Mouse (Mus musculus) CH12.LX (cell line): ENCODE data around the gene Iqcd. TPM values are rescaled to one million over a fixed set of nuclear protein-coding genes. Genes with fewer than 3 reads are reported as not detected.

ENCODE experiments used
- DNase-seq: peaks from one replicate; pipeline ENCODE4 v3.0.0-alpha.2; 2013; ENCODE audit errors: extremely low read depth
- H3K27ac ChIP-seq: 2 replicates; pipeline ENCODE4 v1.5.1; 2012; ENCODE audit warnings: low read depth, mild to moderate bottlenecking, control low read depth, moderate library complexity; ENCODE audit not compliant: insufficient read depth
- H3K27me3 ChIP-seq: replicated peaks from 2 replicates; pipeline ENCODE3; 2012; ENCODE audit warnings: inconsistent platforms
- H3K36me3 ChIP-seq, 2 experiments: replicated peaks in 1 of 2; 2 replicates each; pipeline versions ENCODE3 to v1.6.1; 2012; ENCODE audit warnings: inconsistent platforms in 1 of 2, low read length in 1 of 2, mild to moderate bottlenecking in 1 of 2, mixed read lengths in 1 of 2, moderate library complexity in 1 of 2; ENCODE audit not compliant: control insufficient read depth in 1 of 2, insufficient read depth in 1 of 2
- H3K4me1 ChIP-seq, 2 experiments: 2 replicates each; pipeline ENCODE4 v1.6.1; 2012; ENCODE audit warnings: inconsistent platforms in 1 of 2, moderate library complexity in 1 of 2; ENCODE audit not compliant: insufficient read depth in 2 of 2, control insufficient read depth in 1 of 2
- H3K4me2 ChIP-seq: 2 replicates; pipeline ENCODE4 v1.6.1; 2012; ENCODE audit warnings: low read depth, mild to moderate bottlenecking, control low read depth; ENCODE audit not compliant: poor library complexity, insufficient read depth, severe bottlenecking
- H3K4me3 ChIP-seq, 3 experiments: fragments of 150-350 bp in 1 of 3; sonication (generic) in 1 of 3; replicated peaks in 1 of 3; 2 replicates each; pipeline versions ENCODE3 to v1.5.1; 2011 to 2012; ENCODE audit warnings: low read depth in 2 of 3, low read length in 2 of 3, mild to moderate bottlenecking in 2 of 3, moderate library complexity in 2 of 3, control low read depth in 1 of 3, improper control_type of control experiment in 1 of 3, inconsistent platforms in 1 of 3, mixed read lengths in 1 of 3; ENCODE audit not compliant: poor library complexity in 1 of 3
- H3K79me2 ChIP-seq: replicated peaks from 2 replicates; pipeline ENCODE4 v1.6.1; 2012; ENCODE audit warnings: mild to moderate bottlenecking, moderate library complexity; ENCODE audit not compliant: control insufficient read depth, poor library complexity, insufficient read depth, severe bottlenecking; ENCODE audit errors: extremely low read depth
- H3K9ac ChIP-seq: 2 replicates; pipeline ENCODE4 v1.6.1; 2012; ENCODE audit warnings: low read depth, mild to moderate bottlenecking, control low read depth, moderate library complexity; ENCODE audit not compliant: insufficient read depth
- H3K9me3 ChIP-seq: replicated peaks from 2 replicates; pipeline ENCODE3; 2012; ENCODE audit warnings: low read length, inconsistent platforms, mixed read lengths
- CHD2 ChIP-seq: IDR thresholded peaks from 2 replicates; pipeline ENCODE4 v1.6.1; 2011; ENCODE audit warnings: low read length, improper control_type of control experiment
- CTCF ChIP-seq, 2 experiments: IDR thresholded peaks in 1 of 2; conservative IDR thresholded peaks in 1 of 2; 2 replicates each; pipeline ENCODE4 v1.5.1; 2011 to 2012; ENCODE audit warnings: low read depth in 2 of 2, low read length in 2 of 2, improper control_type of control experiment in 1 of 2, inconsistent platforms in 1 of 2, mild to moderate bottlenecking in 1 of 2, moderate library complexity in 1 of 2
- ELF1 ChIP-seq: IDR thresholded peaks from 2 replicates; pipeline ENCODE4 v1.6.1; 2014; ENCODE audit warnings: low read depth, mild to moderate bottlenecking, inconsistent platforms, low read length, improper control_type of control experiment
- EP300 ChIP-seq: IDR thresholded peaks from 2 replicates; pipeline ENCODE4 v1.6.1; 2011; ENCODE audit warnings: low read length, improper control_type of control experiment
- HCFC1 ChIP-seq: IDR thresholded peaks from 2 replicates; pipeline ENCODE4 v1.6.1; 2012; ENCODE audit warnings: low read depth, mild to moderate bottlenecking, inconsistent platforms, low read length, improper control_type of control experiment
- IRF4 ChIP-seq: IDR thresholded peaks from 2 replicates; pipeline ENCODE4 v1.6.1; 2014; ENCODE audit warnings: low read depth, mild to moderate bottlenecking, inconsistent platforms, low read length, improper control_type of control experiment
- JUN ChIP-seq: IDR thresholded peaks from 2 replicates; pipeline ENCODE4 v1.6.1; 2011; ENCODE audit warnings: low read depth, mild to moderate bottlenecking, low read length, improper control_type of control experiment, moderate library complexity; ENCODE audit not compliant: insufficient read depth
- KAT2A ChIP-seq: IDR thresholded peaks from 2 replicates; pipeline ENCODE4 v1.6.1; 2012; ENCODE audit warnings: low read length, improper control_type of control experiment, inconsistent platforms; ENCODE audit not compliant: insufficient replicate concordance
- MAX ChIP-seq: IDR thresholded peaks from 2 replicates; pipeline ENCODE4 v1.6.1; 2011; ENCODE audit warnings: low read length, improper control_type of control experiment
- MAZ ChIP-seq: IDR thresholded peaks from 2 replicates; pipeline ENCODE4 v1.6.1; 2012; ENCODE audit warnings: low read depth, mild to moderate bottlenecking, inconsistent platforms, low read length, improper control_type of control experiment, moderate library complexity
- MEF2A ChIP-seq: IDR thresholded peaks from 2 replicates; pipeline ENCODE4 v1.6.1; 2014; ENCODE audit warnings: low read depth, mild to moderate bottlenecking, inconsistent platforms, low read length, improper control_type of control experiment, borderline replicate concordance
- MXI1 ChIP-seq: IDR thresholded peaks from 2 replicates; pipeline ENCODE4 v1.6.1; 2011; ENCODE audit warnings: mild to moderate bottlenecking, low read depth, low read length, improper control_type of control experiment
- MYC ChIP-seq: IDR thresholded peaks from 2 replicates; pipeline ENCODE4 v1.6.1; 2011; ENCODE audit warnings: low read depth, mild to moderate bottlenecking, improper control_type of control experiment, low read length
- NELFE ChIP-seq: IDR thresholded peaks from 2 replicates; pipeline ENCODE4 v1.6.1; 2011; ENCODE audit warnings: low read depth, low read length, improper control_type of control experiment
- NRF1 ChIP-seq: IDR thresholded peaks from 2 replicates; pipeline ENCODE4 v1.6.1; 2014; ENCODE audit warnings: low read depth, mild to moderate bottlenecking, inconsistent platforms, low read length, improper control_type of control experiment, moderate library complexity
- PAX5 ChIP-seq: IDR thresholded peaks from 2 replicates; pipeline ENCODE4 v1.6.1; 2012; ENCODE audit warnings: low read length, inconsistent platforms, mixed read lengths
- POLR2A ChIP-seq: IDR thresholded peaks from 2 replicates; pipeline ENCODE4 v1.6.1; 2011; ENCODE audit warnings: low read depth, mild to moderate bottlenecking, improper control_type of control experiment, low read length
- POLR2AphosphoS2 ChIP-seq: IDR thresholded peaks from 2 replicates; pipeline ENCODE4 v1.6.1; 2011; ENCODE audit warnings: low read depth, low read length, improper control_type of control experiment
- RAD21 ChIP-seq: IDR thresholded peaks from 2 replicates; pipeline ENCODE4 v1.6.1; 2011; ENCODE audit warnings: low read depth, mild to moderate bottlenecking, low read length, improper control_type of control experiment, moderate library complexity
- SIN3A ChIP-seq: IDR thresholded peaks from 2 replicates; pipeline ENCODE4 v1.6.1; 2012; ENCODE audit warnings: low read length, improper control_type of control experiment, inconsistent platforms
- SMC3 ChIP-seq: IDR thresholded peaks from 2 replicates; pipeline ENCODE4 v1.6.1; 2011; ENCODE audit warnings: low read depth, low read length, improper control_type of control experiment
- TCF12 ChIP-seq: IDR thresholded peaks from 2 replicates; pipeline ENCODE4 v1.6.1; 2014; ENCODE audit warnings: low read depth, mild to moderate bottlenecking, inconsistent platforms, low read length, improper control_type of control experiment
- UBTF ChIP-seq: IDR thresholded peaks from 2 replicates; pipeline ENCODE4 v1.6.1; 2012; ENCODE audit warnings: low read depth, mild to moderate bottlenecking, inconsistent platforms, low read length, improper control_type of control experiment, moderate library complexity
- USF1 ChIP-seq: IDR thresholded peaks from 2 replicates; pipeline ENCODE4 v1.6.1; 2014; ENCODE audit warnings: low read depth, mild to moderate bottlenecking, inconsistent platforms, low read length, improper control_type of control experiment
- ZC3H11A ChIP-seq: IDR thresholded peaks from 2 replicates; pipeline ENCODE4 v1.6.1; 2012; ENCODE audit warnings: low read depth, mild to moderate bottlenecking, inconsistent platforms, low read length, improper control_type of control experiment
- ZMIZ1 ChIP-seq: IDR thresholded peaks from 2 replicates; pipeline ENCODE4 v1.6.1; 2012; ENCODE audit warnings: low read depth, mild to moderate bottlenecking, inconsistent platforms, low read length, improper control_type of control experiment
- ZNF384 ChIP-seq: IDR thresholded peaks from 2 replicates; pipeline ENCODE4 v1.6.1; 2012; ENCODE audit warnings: low read depth, low read length, improper control_type of control experiment, inconsistent platforms
- dilution Hi-C: fragments of 300-500 bp; cut with MboI; formaldehyde crosslinking; loops from 2 replicates; pipeline ENCODE4 v1.14.3; 2020; ENCODE audit warnings: low sequenced_read_pairs; ENCODE audit not compliant: extremely low pct_unique_long_range_greater_than_20kb, extremely low pct_ligation_motif_present
- in situ Hi-C: fragments of 300-500 bp; cut with MboI; formaldehyde crosslinking; loops from 3 replicates; pipeline ENCODE4 v1.14.3; 2019; ENCODE audit warnings: low sequenced_read_pairs, low pct_ligation_motif_present, low pct_unique_long_range_greater_than_20kb, mixed read lengths
- polyA plus RNA-seq: library from polyadenylated mRNA; unstranded; fragments of >175 nt; gene quantifications from 2 replicates; pipeline ENCODE4 v1.2.1, GENCODE M21; 2012; ENCODE audit warnings: low read depth; ENCODE audit not compliant: insufficient read length
- total RNA-seq, 2 experiments: library from RNA; depleted of rRNA; stranded (reverse); fragments of 300-350 nt in 1 of 2; fragments of >200 nt in 1 of 2; gene quantifications; 2 replicates each; pipeline ENCODE4 v1.2.3; 2012 to 2014

Iqcd gene
- total and polyA plus RNA-seq, 3 experiments: 0.59 to 0.77 TPM; not detected in 1

DNA sequence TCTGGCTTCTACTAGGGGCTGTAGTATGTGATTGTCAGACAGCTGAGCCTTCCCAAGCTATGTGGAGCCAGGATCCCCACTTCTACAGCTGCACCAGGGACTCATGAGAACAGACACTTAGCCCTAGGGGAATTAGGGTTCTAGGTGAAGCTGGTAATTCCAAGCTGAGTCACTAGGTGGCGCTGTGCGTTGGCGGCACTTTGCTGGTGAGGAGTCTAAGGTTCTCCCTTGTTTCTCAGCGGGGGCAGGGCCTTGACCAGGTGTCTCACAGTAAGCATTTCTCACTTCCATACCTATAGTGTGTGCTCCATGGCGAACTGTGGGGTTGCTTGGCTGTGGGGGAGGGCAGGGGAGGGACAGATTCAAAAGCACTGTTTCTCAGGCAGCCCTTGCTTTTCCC, 30.4 kb downstream of the Iqcd start:
- peaks cover 57 to 86% of the 10 kb centered on the region in 2 experiments for H3K36me3 ChIP-seq
- H3K9ac ChIP-seq: no peak overlapping the region
- no peak overlapping the region for H3K27ac ChIP-seq
- H3K9me3 ChIP-seq: peaks cover 10% of the 10 kb centered on the region
- peaks cover 34 to 65% of the 10 kb centered on the region in 2 experiments for H3K4me1 ChIP-seq
- dilution Hi-C loops (no loop called here), in situ Hi-C loops (loop anchor here (5.0 to 25.0 kb wide), 3 partner anchors 93 to 482 kb away; partner anchors contain the start of gene Dtx1)
- H3K79me2 ChIP-seq: peaks cover 27% of the 10 kb centered on the region
- H3K27me3 ChIP-seq: no peaks in the 10 kb centered on the region
- TF ChIP-seq MEF2A (0 out of 2 replicates have a peak, but pooled peaks have one; percentile 33), SMC3 (peak; percentile 73), TCF12 (peak; percentile 54; the same call in 1 of the 2 replicates), ZNF384 (no peak), USF1 (no peak), UBTF (no peak), CTCF (conservative IDR thresholded peaks at IDR 0.05 in 1 of 2, IDR thresholded peaks at IDR 0.05 in 1 of 2; ENCODE audit: low read depth in 2 of 2, low read length in 2 of 2) (peak; percentile 89 to 96), CHD2 (no peak; the same call in 1 of the 2 replicates), MYC (no peak), SIN3A (0 out of 2 replicates have a peak, but pooled peaks have one; percentile 45), POLR2AphosphoS2 (no peak), ZMIZ1 (no peak), ELF1 (no peak), PAX5 (no peak), NELFE (no peak), HCFC1 (peak; percentile 16; the same call in 1 of the 2 replicates), RAD21 (peak; percentile 67), EP300 (no peak), MAZ (0 out of 2 replicates have a peak, but pooled peaks have one; percentile 45)
- peak; percentile 79 for DNase-seq
- no peak overlapping the region for H3K4me2 ChIP-seq
- no peak overlapping the region for H3K4me3 ChIP-seq

DNA sequence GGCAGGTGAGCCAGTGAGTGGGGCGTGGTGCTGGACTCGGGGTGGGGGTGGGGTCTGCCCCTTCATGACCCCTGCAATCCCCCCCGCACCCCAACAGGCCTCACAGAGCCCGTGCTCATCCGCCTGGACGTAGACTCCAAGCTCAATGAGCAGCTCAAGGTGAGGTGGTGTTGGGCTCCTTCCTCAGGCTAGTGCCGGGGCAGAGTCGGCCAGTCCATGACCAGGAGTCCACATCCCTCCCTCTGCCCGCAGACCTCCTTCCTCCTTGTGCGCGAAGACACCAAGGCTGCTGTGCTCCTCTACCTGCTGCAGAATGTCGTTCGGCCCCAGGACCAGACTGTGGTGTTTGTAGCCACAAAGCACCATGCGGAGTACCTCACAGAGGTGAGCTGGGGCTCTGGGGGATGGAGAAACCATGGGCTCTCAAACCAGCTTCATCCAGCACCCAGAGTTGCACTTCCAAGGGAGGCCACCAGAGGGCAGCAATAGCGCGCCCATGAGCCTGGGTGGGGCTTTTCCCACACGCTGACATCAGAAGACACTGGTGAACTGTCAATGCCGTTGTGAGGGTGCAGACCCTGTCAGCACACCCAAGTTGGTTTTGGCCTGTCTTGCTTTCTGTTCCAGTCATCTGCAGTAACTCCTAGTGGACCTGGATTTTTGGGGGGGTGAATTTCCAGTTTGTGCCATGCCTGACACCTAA, 31.7 kb downstream of the Iqcd start:
- peaks cover 32 to 69% of the 10 kb centered on the region in 2 experiments for H3K4me1 ChIP-seq
- in situ Hi-C loops (loop anchor here (5.0 to 25.0 kb wide), 3 partner anchors 37 to 483 kb away; no protein-coding TSS in a partner anchor), dilution Hi-C loops (no loop called here)
- H3K9ac ChIP-seq: no peak overlapping the region
- H3K79me2 ChIP-seq: peaks cover 14% of the 10 kb centered on the region
- no peak overlapping the region; the same call in 1 of the 2 replicates for H3K4me2 ChIP-seq
- H3K4me3 ChIP-seq: no peak overlapping the region
- peaks cover 9% of the 10 kb centered on the region for H3K9me3 ChIP-seq
- DNase-seq: peak; percentile 92
- no peaks in the 10 kb centered on the region for H3K27me3 ChIP-seq
- peak overlapping the region; percentile 98 for H3K27ac ChIP-seq
- TF ChIP-seq SMC3 (peak; percentile 98), NELFE (peak; percentile 66; the same call in 1 of the 2 replicates), MAX (peak; percentile 31; the same call in 1 of the 2 replicates), TCF12 (no peak), POLR2A (no peak), USF1 (no peak), MYC (peak; percentile 71), CTCF (conservative IDR thresholded peaks at IDR 0.05 in 1 of 2, IDR thresholded peaks at IDR 0.05 in 1 of 2; ENCODE audit: low read depth in 2 of 2, low read length in 2 of 2) (peak; percentile 96 to 97), MXI1 (peak; percentile 78), NRF1 (peak; percentile 21; the same call in 1 of the 2 replicates), MAZ (peak; percentile 83; the same call in 1 of the 2 replicates), IRF4 (peak; percentile 58; the same call in 1 of the 2 replicates), ZC3H11A (peak; percentile 87), ELF1 (peak; percentile 11; the same call in 1 of the 2 replicates), RAD21 (peak; percentile 98), JUN (0 out of 2 replicates have a peak, but pooled peaks have one; percentile 2), SIN3A (peak; percentile 86), KAT2A (no peak)
- H3K36me3 ChIP-seq: peaks cover 70 to 91% of the 10 kb centered on the region in 2 experiments
